Mouse (Mus musculus) embryo, embryonic 9.5 days (tissue): ENCODE measurements around the gene Tbc1d10b.

ENCODE experiments used
- DNase-seq: peaks from one replicate; pipeline ENCODE4 v3.0.0-alpha.2; 2017; ENCODE audit errors: extremely low spot score

The Tbc1d10b gene

DNA sequence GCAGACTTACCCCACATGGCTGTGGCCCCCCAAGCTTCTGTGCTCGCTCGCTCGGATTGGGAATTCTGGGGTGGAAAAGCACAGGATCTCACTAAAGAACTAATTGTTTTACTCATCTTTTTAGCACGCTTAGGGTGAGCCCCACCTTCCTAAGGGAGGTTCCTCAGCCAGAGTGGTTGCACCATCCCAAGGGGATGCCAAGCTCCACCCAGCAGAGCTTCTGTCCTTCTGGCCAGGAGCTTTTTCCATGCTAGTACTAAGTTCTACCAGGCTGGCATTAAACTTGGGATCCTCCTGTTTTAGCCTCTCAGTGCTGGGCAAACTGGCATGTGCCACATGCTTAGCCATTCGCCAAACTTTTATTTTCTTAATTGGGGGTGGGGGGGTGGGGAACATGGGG lies 45.7 kb downstream of the Tbc1d10b start:
- no peak for DNase-seq

DNA sequence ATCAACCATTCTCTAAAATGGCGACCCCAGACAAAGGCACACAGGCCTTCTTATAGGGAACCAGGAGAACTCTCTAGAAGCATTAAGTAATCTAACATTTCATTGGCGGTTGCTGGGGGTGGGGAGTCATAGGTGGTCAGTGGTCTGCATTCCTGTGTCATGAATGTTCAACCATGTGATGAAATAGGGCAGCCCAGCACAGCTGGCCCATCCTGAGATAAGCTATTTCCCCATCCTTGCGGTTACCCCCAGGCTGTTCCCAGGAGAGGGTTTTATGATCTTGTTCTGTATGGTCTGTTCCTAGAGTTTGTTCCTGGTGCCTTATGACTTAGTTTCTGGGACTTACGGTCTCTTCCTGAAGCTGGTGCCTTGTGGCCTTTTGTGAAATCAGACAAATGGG lies 50.7 kb downstream of the Tbc1d10b start:
- no peak for DNase-seq

DNA sequence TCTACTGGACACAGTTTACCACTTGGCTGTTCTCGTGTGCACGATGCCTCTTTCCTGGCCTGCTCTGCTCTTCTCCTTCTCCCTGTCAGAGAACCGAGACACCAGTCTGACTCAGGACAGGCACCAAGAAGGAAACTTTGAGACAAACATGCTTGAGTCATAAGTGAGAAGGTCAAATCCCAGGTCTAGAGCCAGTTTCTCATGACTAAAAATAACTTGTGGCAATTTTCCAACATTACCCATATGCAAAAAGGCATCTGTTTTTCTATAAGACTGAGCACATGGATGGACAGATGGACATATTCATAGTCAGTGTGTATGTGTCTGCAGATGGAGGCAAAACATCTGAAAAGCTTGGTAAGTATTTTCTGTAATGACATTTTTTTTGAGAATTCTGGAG lies 54.8 kb downstream of the Tbc1d10b start:
- no peak for DNase-seq

DNA sequence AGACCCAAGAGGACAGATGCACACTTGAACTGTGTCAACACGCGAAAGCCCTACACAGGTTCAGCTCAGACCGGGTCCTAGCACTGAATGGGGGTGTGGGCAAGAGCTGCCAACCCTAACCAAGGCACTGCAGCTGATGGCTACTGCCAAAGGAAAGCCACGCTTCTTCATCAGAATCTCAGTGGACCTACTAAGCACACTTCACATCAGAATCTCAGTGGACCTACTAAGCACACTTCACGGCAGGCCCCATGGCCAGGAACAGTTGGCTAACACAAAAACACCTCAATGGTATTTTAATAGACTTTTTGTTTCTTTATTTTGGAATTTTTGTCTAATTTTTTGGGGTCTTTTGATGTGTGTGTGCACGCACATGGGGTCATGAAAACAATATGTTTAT lies 55.8 kb downstream of the Tbc1d10b start:
- DNase-seq, result no peak

DNA sequence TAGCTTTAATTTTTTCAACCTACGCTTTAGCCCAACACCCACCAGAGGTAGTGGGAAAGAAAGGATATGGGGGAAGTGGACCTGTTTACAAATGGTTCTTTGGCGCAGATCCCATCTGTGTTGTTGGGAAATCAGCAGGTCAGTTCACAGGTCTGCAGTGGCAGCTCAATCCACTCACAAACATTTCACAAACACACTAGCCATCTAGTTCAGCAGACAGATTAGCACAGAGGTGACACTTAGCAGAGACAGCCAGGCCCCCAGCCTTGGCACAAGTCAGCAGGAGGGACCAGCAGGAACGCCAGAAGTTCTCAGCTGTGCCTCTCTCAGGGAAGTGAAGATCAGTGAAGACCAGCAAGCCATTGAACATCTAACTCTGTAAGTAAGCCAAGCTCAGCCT lies 60.4 kb downstream of the Tbc1d10b start:
- no peak for DNase-seq
